Mouse (Mus musculus): ENCODE results near the gene Cped1.

The Cped1 gene

DNA sequence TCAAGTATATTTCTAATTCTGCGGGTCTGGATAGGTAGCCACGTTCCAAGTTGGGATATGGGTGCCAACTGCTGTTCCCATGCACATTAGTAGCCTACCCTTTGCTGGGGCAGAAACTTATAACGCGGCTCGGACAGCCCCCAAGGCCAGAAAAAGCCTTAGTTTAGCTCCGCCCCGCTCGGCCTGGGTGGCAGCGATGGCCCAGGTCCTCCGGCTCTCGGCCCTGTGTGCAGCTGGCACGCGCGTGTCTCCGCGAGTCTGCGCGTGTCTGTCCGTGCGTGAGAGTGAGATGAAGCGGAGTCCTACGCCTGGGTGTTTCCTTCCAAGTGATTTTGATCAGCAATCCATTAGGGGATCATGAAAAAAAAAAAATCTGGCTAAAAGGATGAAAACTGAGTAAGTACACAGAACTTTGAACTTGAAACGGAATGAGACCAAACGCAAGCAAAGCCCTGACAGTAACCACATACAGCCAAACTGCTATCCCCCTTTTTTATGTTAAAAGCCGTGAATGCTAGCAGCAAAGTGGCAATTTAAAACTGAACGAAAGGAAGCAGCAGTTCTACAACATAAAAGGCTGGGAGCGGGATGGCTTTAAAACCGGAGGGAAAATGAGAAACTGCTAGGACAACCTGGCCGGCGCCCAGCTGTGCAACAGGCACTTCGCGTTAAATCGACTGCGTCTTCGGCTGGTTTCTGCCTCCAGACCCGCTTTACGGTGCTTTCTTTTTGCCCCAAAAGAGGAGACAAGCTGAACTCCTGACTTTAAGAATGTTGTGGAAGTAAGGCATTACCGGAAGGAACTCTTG is at the start of gene Cped1:
Gene Cped1, plus strand, starts transcription at position 185 of the 809 bp plus-strand sequence.
- peak; percentile 85 for DNase-seq (ENCODE audit: low read depth, low spot score)

DNA sequence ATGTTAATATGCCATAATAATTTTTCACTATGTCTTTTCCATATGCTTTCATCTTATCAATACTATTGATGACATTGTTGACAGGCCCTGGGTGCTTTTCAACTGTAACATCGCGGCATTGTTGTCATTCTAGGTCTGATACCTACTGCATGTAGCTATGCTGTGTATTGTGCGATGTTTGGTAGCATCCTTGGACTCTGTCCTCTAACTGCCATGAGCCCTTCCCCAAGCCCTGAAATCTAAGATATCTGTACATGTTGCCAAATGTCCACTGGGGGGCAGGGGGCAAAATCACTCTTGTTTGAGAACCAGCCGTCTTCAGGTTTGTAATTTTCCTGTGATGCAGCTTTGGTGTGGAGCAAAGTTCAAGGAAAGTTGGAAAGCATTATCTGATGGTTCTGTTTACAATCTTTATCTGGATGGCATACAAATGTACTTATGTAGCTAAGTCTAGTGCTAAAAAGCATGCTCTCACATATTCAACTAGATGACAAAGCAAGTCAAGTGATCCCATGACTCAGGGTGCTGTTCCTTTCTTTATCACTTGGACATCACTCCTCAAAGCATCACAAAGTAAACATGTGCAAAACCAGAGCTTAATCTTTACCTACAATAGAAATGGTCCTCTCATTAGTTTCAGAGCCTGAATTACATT is 47.6 kb upstream of the Cped1 start:
- peak; percentile 5 for DNase-seq (ENCODE audit: low read depth, low spot score)

DNA sequence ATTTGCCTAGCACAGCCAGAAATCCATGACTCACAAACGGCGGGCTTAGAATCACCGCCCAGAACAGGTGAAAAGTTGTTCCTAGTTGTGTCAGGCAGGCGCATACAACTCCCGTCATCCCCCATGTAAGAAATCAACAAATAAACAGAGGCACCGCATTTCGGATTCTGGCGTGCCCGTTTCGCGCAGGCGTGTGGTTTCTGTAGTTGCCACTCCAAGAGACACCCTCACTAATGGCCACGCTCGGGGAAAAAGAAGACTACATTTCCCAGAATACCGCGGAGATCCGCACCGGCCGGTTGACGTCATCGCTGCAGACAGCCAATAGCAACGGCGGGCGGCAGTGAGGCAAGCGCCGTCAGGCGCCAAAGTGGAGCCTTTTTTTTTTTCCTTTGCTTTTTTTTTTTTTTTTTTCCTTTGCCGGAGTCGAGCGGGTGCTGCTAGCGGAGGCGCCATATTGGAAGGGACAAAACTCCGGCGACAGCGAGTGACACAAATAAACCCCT is 36.4 kb upstream of the Cped1 start, which contains the start of gene Ing3:
Gene Ing3, plus strand, starts transcription at position 346 of the 506 bp plus-strand sequence.
- peak; percentile 99 for DNase-seq (ENCODE audit: low read depth, low spot score)

DNA sequence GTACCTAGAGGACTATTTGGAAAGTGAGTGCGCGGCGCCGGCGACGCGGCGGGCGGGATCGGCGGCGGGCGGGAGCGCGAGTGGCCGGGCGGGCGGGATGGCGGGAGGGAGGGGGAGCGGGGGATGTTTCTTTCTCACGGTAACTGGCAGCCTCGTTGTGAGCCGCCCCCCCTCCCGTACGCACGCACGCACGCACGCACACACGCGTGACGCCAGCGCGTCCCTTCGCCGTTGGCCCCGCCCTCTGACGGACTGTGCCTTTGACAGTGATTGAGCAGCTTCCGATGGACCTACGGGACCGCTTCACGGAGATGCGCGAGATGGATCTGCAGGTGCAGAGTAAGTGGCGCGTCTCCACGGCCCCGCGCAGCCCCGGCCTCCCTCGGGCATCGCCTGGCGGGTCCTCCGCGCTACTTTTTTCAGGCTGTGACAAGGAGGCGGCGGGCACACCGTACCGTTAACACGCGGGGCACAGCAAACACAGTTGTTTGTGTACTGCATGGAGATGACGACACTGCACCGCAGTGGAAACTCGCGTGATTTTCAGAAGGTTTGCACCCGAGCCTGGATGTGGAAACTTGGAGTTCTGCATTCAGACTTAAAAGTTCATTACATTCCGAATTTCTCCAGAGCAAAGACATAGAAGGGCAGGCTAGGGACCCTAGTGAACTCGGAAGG is 35.8 kb upstream of the Cped1 start:
- peak; percentile 96 for DNase-seq (ENCODE audit: low read depth, low spot score)

DNA sequence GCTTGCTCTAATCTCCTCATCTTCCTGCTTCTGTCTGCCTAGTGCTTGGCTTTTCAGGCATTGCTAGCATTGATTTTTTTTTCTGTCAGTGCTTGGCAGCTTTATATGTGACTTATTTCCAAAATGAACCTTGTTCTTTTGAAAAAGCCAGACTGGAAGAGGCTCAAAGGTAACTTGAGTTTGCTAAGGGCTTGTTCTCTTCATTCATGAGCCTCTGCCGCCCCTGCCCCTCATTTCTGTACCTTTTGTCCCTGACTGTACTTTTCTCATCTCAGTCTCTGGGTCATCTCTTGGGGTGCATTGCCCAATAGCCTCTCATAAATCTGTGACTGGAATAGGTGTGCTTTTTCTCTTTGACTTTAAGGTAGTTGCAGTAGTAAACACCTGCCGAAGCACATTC is 35.0 kb upstream of the Cped1 start:
- no peak for DNase-seq (ENCODE audit: low read depth, low spot score)

DNA sequence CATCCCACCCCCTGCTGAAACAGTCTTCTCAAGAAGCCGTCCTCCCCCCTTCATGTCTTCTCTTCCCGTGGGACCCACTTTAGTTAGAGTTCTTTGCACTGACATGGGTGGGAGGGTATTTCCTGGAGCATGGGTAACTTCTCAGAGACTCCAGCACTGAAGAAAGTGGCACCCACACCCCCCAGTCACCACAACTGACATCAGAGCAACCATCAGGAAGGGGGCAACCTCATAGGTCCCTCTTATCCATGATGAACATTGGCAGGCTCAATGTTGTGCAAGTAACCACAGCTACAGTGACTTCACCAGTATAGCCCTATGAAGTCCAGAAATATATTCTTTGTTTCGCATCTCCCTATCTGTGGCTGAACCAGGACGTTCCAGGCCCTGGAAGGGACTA is 30.2 kb upstream of the Cped1 start:
- DNase-seq (ENCODE audit: low read depth, low spot score), result no peak

DNA sequence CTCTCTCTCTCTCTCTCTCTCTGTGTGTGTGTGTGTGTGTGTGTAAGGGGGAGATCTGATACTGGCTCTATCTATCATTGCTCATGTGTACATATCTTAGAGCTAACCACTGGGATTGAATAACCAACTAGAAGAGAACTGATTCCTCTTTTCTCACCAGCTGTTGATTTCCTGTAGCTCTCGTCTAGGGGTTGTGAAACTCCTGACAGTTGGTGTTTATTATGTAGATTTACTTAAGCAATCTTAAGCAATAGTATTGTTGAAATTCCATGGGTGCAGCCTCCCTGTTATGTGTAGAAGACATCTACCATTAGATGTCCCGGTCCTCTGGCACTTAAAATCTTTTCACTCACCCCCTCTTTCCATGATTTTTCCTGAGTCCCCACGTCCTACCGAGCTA is 26.8 kb upstream of the Cped1 start:
- peak; percentile 16 for DNase-seq (ENCODE audit: low read depth, low spot score)

DNA sequence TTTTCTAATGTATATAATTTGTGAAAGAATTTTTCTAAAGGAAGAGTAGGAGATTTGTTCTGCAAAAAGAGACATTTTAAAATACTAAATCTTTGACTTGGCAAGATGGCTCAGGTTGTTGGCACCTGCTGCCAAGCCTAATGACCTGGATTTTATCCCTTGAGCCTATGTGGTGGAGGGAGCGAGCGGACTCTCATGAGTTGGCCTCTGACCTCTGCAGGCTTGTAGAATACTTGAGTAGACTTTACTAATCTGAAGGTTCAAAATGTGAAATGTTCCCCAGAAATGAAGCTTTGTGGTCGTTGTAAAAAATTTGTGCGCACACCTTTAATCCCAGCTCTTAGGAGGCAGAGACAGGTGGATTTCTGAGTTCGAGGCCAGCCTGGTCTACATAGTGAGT is 25.8 kb upstream of the Cped1 start:
- DNase-seq (ENCODE audit: low read depth, low spot score), result no peak

DNA sequence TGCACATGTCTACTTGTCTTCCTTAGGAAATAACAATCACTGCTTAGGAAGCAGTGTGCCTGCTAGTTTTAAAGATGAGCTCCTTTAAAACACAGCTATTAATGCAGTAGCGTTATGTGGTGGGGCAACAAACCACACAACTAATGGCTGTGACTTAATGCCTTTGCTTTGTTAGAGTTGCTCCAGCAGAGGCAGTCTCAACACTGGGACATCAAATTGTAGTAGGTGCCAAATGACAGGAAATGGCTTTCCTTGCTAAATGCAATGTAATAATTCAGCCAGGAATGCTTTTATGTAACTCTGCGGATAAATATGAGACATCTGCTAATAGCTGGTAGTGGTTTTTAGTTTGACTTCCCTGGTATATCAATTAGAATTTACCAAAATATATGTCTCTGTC is 8.2 kb upstream of the Cped1 start:
- DNase-seq (ENCODE audit: low read depth, low spot score), result no peak

DNA sequence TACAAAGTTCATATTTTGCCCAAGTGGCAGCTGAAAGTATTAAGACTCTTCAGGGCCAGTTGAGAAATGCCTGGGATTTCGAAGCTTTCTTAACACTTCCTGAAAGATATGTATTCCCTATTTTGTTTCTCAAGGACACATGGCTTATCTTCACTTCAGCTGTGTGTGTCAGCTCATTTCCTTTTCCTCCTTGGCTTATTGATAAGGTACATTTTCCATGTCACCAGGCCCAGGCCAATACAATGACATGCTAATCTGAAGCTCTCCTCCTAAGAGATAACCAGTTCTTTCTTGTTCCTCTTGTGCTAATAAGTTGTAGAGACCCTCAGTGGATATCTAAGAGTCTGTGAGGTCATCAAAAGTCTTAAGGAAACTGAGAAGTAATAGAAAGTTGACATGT is 4.6 kb upstream of the Cped1 start:
- DNase-seq (ENCODE audit: low read depth, low spot score), result no peak

DNA sequence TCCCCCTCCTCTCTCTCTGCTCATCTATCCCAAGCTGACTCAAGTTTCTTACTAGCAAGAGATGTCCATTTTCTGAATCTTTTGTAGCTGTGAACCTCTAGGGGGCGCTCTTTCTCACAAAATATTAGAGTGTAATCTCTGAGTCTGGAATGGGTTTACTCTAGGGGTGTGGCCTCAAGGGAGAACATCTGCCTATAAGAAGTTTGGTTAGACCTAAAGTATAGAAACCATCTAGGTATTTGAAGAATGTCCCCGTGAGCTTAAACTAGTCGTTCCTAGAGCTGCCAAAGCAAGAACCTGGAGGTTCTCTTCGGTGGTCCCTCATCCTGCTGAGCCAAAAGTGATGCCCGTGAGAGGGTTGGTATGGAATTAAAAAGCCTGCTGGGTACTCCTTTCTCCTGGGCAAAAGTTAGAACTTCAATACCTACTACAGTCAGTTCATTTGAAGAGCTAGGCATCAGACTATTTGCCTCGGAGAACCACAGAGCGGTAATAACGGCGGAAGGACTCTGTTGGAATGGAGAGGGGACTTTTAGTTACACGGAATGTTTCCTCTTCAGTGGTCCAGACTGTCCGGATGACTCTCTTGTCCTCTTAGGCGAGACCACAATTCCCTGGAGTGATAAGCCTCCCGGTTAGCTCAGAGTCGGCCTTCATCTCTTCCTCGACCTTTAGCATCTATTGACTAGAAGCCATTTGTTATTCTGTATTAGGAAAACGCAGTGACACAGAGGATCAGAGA is 555 bp upstream of the Cped1 start:
- peak; percentile 92 for DNase-seq (ENCODE audit: low read depth, low spot score)

DNA sequence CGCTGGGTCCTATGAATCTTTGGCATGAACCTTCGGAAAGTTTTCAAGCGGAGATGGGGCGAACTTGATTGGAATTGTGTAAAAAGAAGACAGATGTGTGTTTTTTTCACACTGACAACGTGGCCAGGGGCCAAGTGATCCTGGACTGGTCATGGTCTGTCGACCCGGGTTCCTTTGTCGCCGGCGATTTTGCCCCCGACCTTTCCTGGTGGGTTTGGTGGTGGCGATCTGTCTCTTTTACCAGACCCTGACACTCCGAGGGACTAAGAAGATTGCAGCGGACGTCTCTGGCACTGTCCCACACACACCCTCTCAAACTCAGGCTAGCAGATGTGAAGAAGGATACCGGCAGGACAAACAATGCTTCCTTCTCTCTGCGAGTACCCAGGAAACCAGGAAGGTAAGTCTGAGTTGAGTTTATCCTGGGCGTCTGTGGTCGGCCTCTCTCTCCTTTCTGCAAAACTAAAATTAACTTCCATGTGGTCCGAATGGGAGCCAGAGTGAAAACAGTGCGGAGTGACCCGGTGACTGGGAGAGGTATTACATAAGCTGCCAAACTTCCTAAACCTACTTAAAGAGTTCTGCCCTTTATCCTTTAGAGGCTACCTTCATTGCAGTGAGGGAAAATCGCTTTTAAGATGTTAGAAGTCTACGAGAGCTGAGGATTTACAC is 1.1 kb downstream of the Cped1 start:
- DNase-seq (ENCODE audit: low read depth, low spot score), result no peak

DNA sequence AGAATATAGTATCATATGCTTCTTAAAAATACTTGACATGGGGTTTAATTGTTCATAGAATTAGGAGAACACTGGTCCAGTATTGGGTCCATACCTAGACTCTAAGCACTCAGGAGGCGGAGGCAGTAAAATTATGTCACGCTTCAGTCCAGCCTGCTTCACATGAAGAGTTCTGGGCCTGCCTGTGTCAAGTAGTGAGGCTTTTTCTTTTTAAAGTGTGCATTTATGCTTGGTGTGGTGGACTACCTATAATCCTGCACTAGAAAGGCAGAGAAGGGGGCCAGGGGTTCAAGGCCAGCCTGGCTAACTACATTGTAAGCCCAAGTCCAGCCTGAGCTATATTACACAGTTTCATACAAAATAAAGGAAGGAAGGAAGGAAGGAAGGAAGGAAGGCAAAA is 1.8 kb downstream of the Cped1 start:
- DNase-seq (ENCODE audit: low read depth, low spot score), result no peak

DNA sequence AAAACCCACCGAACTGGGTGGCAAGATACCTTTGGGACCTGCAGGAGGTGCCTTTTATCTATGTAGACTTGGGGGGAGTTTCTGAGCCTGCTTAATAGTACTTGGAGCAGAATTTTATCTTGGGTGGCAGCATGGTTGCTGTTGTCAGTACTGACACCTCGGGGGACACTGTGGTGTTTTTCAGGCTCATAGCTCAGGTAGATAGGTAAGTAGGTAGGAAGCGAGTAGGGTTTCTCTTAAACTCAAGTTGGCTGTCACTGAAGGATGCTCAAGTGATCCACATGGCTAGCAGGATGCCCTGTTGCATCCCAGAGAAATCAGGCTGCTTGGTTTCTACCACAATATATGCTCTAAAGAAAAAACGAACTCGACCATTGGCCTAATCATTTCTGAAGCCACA is 2.6 kb downstream of the Cped1 start:
- DNase-seq (ENCODE audit: low read depth, low spot score), result no peak

DNA sequence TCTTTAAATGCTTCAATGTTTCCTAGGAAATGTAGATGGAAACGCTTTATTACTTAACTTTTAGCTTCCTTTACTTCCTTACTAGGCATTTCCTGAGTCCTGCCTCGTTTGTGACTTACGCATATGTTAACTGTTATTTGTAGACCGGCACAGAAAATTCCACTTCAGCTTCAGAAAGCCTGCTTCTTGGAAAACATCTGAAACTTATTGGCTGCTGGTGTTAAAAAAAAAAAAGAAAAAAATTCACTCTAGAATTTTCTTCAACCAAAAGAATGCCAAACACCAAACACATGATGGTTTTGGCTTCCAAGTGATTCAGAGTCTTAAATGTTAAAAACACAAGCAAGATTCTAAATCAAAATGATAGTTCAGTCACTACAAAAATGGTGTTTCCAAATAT is 3.4 kb downstream of the Cped1 start:
- DNase-seq (ENCODE audit: low read depth, low spot score), result no peak

DNA sequence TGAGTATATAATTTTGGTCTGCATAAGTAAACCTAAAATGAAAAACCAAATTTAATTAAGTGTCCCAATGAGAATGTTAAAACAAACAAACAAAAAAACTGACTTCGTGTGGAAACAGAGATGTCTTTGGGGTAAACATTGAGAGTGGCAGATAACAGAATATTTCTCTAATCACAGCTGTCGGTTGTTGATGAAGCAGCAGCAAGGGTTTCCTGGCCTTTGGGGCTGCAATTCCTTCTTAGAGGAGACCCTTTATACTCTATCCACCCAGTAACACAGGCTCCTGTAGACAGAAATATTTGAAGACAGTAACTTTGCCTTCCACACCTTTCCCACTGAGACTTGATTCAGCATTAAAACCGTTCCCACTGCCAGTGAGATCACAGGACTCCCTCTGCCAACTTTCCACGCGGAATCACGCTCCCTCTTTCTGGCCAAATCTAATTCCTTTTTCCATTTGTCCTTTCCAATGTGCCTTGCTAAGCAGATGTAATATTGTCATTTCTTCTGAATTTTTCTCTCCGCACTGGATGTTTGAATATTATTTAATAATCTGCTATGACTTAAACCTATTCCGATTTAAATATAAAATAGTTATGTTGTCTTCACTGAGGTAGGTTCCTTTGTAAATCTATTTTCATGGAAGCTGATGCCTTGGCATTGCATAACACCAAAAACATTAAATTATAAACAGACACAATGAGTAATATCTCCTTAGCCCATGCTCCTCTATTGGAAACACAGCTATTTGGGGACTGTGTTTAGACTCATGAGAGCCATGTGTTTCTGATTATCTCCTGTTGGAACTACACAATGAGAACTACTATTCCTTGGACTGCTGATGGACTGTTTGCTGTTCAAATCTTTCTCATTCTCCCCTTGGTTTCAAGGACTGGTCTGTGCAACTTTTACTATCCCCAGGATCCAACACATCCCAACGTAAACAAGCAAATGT is 4.7 kb downstream of the Cped1 start:
- no peak for DNase-seq (ENCODE audit: low read depth, low spot score)

DNA sequence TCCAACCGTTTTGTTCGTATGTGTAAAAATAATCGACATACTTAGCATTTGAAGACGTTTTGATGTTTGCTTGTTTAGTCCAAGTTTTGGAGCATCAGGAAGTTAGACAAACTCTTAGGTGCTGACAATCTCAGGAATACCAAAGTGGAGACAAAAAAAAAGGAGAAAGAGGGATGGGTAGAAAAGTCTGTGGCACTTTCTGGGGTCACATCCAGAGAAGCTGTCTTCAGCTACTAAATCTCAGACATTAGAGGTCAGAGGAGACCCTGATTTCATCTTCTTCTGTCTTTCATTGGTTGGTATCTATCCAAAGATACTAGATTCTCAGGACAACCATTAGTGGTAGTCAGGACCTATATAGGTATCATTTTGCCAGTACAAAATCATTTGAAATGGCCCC is 5.4 kb downstream of the Cped1 start:
- no peak for DNase-seq (ENCODE audit: low read depth, low spot score)

DNA sequence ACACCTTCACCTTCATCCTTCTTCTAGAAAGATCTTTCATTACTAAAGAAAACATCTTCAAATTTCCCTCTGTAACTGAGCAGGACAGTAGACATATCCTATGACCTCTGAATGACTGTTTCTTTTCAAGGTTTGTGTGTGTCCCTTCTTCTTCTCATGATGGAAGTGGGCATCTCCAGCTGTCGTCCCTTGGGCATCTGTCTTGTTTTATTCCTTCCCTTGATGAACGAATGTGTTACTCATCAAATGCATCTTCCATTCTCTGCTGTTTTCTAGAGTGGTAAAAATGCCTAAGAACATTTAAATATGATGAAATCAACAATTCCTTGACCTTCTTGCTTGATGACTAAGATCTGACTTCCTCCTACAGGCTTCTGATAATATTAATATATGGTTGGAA is 7.4 kb downstream of the Cped1 start:
- DNase-seq (ENCODE audit: low read depth, low spot score), result no peak

DNA sequence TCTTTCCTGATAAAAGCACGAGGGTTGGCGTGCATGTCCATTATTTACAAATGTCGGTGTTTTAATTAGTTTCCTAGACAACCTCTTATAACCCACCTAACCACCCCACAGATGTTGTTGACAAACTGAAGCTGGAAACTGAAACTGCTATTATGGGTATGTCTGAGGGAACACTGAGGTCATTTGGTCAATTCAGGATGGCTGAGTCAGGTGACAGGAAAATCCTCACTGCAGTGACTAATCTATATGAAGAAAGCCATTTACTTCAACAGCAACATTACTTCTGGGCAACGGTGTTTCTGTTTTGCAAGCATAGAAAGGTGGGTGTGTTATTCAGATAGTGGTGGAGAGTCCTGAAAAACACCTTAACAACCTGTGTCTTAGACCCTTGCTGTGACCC is 12.4 kb downstream of the Cped1 start:
- no peak for DNase-seq (ENCODE audit: low read depth, low spot score)

DNA sequence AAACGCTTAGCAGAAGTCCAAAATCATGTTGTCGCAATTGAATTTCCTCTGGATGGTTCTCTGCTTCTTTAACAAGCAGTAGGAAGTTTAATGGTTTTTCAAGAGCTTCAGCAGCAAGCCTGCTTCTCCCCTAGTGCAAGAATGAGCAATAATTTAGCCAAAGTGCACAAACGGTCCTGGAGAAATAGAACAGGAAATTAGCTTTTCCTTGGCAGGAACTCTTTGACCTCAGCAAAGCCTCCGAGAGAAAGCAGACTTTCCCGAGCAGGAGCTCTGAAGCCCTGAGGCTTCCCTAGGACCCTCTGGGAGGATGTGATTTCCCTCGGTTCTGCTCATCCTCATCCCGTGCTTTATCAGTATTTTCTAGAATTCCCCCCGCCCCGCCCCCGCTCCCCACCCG is 13.3 kb downstream of the Cped1 start:
- no peak for DNase-seq (ENCODE audit: low read depth, low spot score)

Data from R1 (cell line).